8 mouse cellular contexts compared by ENCODE assay signal in genomic region chr15:99723515-99724291, GRCm38 (mm10). TPM values are rescaled to one million over a fixed set of nuclear protein-coding genes. Genes with fewer than 3 reads are reported as not detected.
DNase-seq lines count a peak whose midpoint lies in the region; ATAC-seq and TF ChIP-seq lines count a peak whose summit lies in the region.

No protein-coding gene starts in this region.

- no peak for TF ChIP-seq CTCF in left cerebral cortex, adult 2 months (IDR thresholded peaks at IDR 0.05)

- peak overlapping the region; percentile 63 for H3K9ac ChIP-seq in intestine, embryonic 16.5 days (ENCODE audit: low read depth, low read length)
- no peak overlapping the region for H3K9ac ChIP-seq in limb, embryonic 15.5 days
- H3K9ac ChIP-seq in midbrain, embryonic 14.5 days (replicated peaks; ENCODE audit: low read length): no peak overlapping the region

- peak; percentile 36 for ATAC-seq in intestine, embryonic 16.5 days
- no peak for ATAC-seq in limb, embryonic 15.5 days (ENCODE audit: insufficient number of reproducible peaks, low FRiP score, low TSS enrichment, low read depth)
- no peak for ATAC-seq in midbrain, embryonic 14.5 days (ENCODE audit: low FRiP score, low TSS enrichment)

- no peaks in the 10 kb centered on the region for H3K27me3 ChIP-seq in intestine, embryonic 16.5 days (replicated peaks; ENCODE audit: control insufficient read depth, insufficient read depth, low read length)
- no peaks in the 10 kb centered on the region for H3K27me3 ChIP-seq in limb, embryonic 15.5 days
- H3K27me3 ChIP-seq in midbrain, embryonic 14.5 days (ENCODE audit: control insufficient read depth, insufficient read depth, low read length): no peaks in the 10 kb centered on the region

- H3K36me3 ChIP-seq in intestine, embryonic 16.5 days (ENCODE audit: control insufficient read depth, insufficient read depth, low read length): peaks cover 8% of the 10 kb centered on the region
- H3K36me3 ChIP-seq in limb, embryonic 15.5 days: peaks cover 14% of the 10 kb centered on the region
- H3K36me3 ChIP-seq in midbrain, embryonic 14.5 days (ENCODE audit: control insufficient read depth, insufficient read depth, low read length): peaks cover 49% of the 10 kb centered on the region

- intact Hi-C loops in left cerebral cortex, adult 2 months (cut with DNase I): loop anchor here (2.0 kb wide), 1 partner anchor 19 kb away; the partner anchor contains the start of gene Gm17349

- peaks cover 30% of the 10 kb centered on the region for H3K4me1 ChIP-seq in intestine, embryonic 16.5 days (ENCODE audit: control insufficient read depth, insufficient read depth, low read length)
- peaks cover 26% of the 10 kb centered on the region for H3K4me1 ChIP-seq in limb, embryonic 15.5 days
- peaks cover 20% of the 10 kb centered on the region for H3K4me1 ChIP-seq in midbrain, embryonic 14.5 days (ENCODE audit: control insufficient read depth, insufficient read depth, low read length)

- H3K4me2 ChIP-seq in intestine, embryonic 16.5 days (ENCODE audit: low read depth, low read length): peak overlapping the region; percentile 80
- peak overlapping the region; percentile 68; the same call in 1 of the 2 replicates for H3K4me2 ChIP-seq in limb, embryonic 15.5 days
- H3K4me2 ChIP-seq in midbrain, embryonic 14.5 days (ENCODE audit: low read length): no peak overlapping the region

- DNase-seq in left cerebral cortex, adult 2 months (ENCODE audit: extremely low spot score in 1 of 2, low spot score in 2 of 2): peak in 1 of 2 experiments; percentile 47
- DNase-seq in left cerebral cortex, adult 11 months (ENCODE audit: low spot score): no peak
- peak; percentile 66 to 69 for DNase-seq in cerebellum, postnatal 10 days
- DNase-seq in heart, adult 11 months: peak; percentile 99
- DNase-seq in midbrain, embryonic 14.5 days: peak; percentile 35
- DNase-seq in B cell, adult 2 months: no peak

- WGBS in intestine, embryonic 16.5 days: 27% methylated on average over 11 of the region's 11 CpGs
- WGBS in limb, embryonic 15.5 days: 39% methylated on average over 11 of the region's 11 CpGs
- 20% methylated on average over 11 of the region's 11 CpGs for WGBS in midbrain, embryonic 14.5 days

- H3K4me3 ChIP-seq in left cerebral cortex, adult 2 months: no peak overlapping the region
- H3K4me3 ChIP-seq in intestine, embryonic 16.5 days (ENCODE audit: low read length): no peak overlapping the region
- no peak overlapping the region for H3K4me3 ChIP-seq in limb, embryonic 15.5 days
- no peak overlapping the region for H3K4me3 ChIP-seq in midbrain, embryonic 14.5 days (replicated peaks; ENCODE audit: low read depth, low read length)

- peak overlapping the region; percentile 94 for H3K27ac ChIP-seq in left cerebral cortex, adult 2 months
- peak overlapping the region; percentile 89 for H3K27ac ChIP-seq in intestine, embryonic 16.5 days (ENCODE audit: low read length)
- H3K27ac ChIP-seq in limb, embryonic 15.5 days: peak overlapping the region; percentile 78
- peak overlapping the region; percentile 34; the same call in 1 of the 2 replicates for H3K27ac ChIP-seq in midbrain, embryonic 14.5 days (replicated peaks; ENCODE audit: low read depth, low read length)

- H3K9me3 ChIP-seq in intestine, embryonic 16.5 days (ENCODE audit: control insufficient read depth, low read length): no peaks in the 10 kb centered on the region
- H3K9me3 ChIP-seq in limb, embryonic 15.5 days: no peaks in the 10 kb centered on the region
- no peaks in the 10 kb centered on the region for H3K9me3 ChIP-seq in midbrain, embryonic 14.5 days (ENCODE audit: control insufficient read depth, low read length)

RNA-seq across cellular contexts. Expression of gene Cox14, which starts 1.7 kb away (rescaled TPM):
- 100 to 1,000 TPM; 113 to 123 TPM for total RNA-seq in left cerebral cortex, adult 2 months (2021)
- 249 and 253 TPM in 2 replicates for polyA plus RNA-seq in intestine, embryonic 16.5 days (2015; fragmentation: Nextera tagmentation; extraction: Ambion mirVana)
- polyA plus RNA-seq in limb, embryonic 15.5 days (2015; fragmentation: Nextera tagmentation; extraction: Ambion mirVana): 162 and 175 TPM in 2 replicates
- 168 and 206 TPM in 2 replicates for polyA plus RNA-seq in midbrain, embryonic 14.5 days (2014; fragmentation: Nextera tagmentation; extraction: Ambion mirVana)

RNA-seq across cellular contexts. Expression of gene Gpd1, which starts 6.4 kb away (rescaled TPM):
- total RNA-seq in left cerebral cortex, adult 2 months (2021): 100 to 1,000 TPM in 1 of 2 experiments, 10 to 100 TPM in 1; 90.7 to 100 TPM
- polyA plus RNA-seq in intestine, embryonic 16.5 days (2015; fragmentation: Nextera tagmentation; extraction: Ambion mirVana): 33.0 and 47.4 TPM in 2 replicates
- 0.42 and 4.3 TPM in 2 replicates for polyA plus RNA-seq in limb, embryonic 15.5 days (2015; fragmentation: Nextera tagmentation; extraction: Ambion mirVana)
- polyA plus RNA-seq in midbrain, embryonic 14.5 days (2014; fragmentation: Nextera tagmentation; extraction: Ambion mirVana): 0.92 and 1.7 TPM in 2 replicates

RNA-seq across cellular contexts. Expression of gene Gm17349, which starts 18.4 kb away (rescaled TPM):
- 10 to 100 TPM in 1 of 2 experiments, 1 to 10 TPM in 1; 5.3 to 11.7 TPM for total RNA-seq in left cerebral cortex, adult 2 months (2021)
- not detected in 2 replicates for polyA plus RNA-seq in intestine, embryonic 16.5 days (2015; fragmentation: Nextera tagmentation; extraction: Ambion mirVana)
- polyA plus RNA-seq in limb, embryonic 15.5 days (2015; fragmentation: Nextera tagmentation; extraction: Ambion mirVana): not detected in 2 replicates
- polyA plus RNA-seq in midbrain, embryonic 14.5 days (2014; fragmentation: Nextera tagmentation; extraction: Ambion mirVana): not detected in 2 replicates

RNA-seq across cellular contexts. Expression of gene Smarcd1, which starts 21.8 kb away (rescaled TPM):
- total RNA-seq in left cerebral cortex, adult 2 months (2021): 100 to 1,000 TPM; 157 to 163 TPM
- 19.3 and 20.9 TPM in 2 replicates for polyA plus RNA-seq in intestine, embryonic 16.5 days (2015; fragmentation: Nextera tagmentation; extraction: Ambion mirVana)
- 25.0 and 29.9 TPM in 2 replicates for polyA plus RNA-seq in limb, embryonic 15.5 days (2015; fragmentation: Nextera tagmentation; extraction: Ambion mirVana)
- 127 and 136 TPM in 2 replicates for polyA plus RNA-seq in midbrain, embryonic 14.5 days (2014; fragmentation: Nextera tagmentation; extraction: Ambion mirVana)

RNA-seq across cellular contexts. Expression of gene Cers5, which starts 49.0 kb away (rescaled TPM):
- 10 to 100 TPM; 32.3 to 34.7 TPM for total RNA-seq in left cerebral cortex, adult 2 months (2021)
- polyA plus RNA-seq in intestine, embryonic 16.5 days (2015; fragmentation: Nextera tagmentation; extraction: Ambion mirVana): 42.1 and 46.8 TPM in 2 replicates
- 83.6 and 84.8 TPM in 2 replicates for polyA plus RNA-seq in limb, embryonic 15.5 days (2015; fragmentation: Nextera tagmentation; extraction: Ambion mirVana)
- 70.9 and 74.5 TPM in 2 replicates for polyA plus RNA-seq in midbrain, embryonic 14.5 days (2014; fragmentation: Nextera tagmentation; extraction: Ambion mirVana)

Comparison
In these comparisons a context has a peak if more than half of its experiments do, and no peak if none do; other contexts are left out.
1. DNase-seq: peak in cerebellum, postnatal 10 days (2 of 2), heart, adult 11 months (single experiment) and midbrain, embryonic 14.5 days (single experiment); none in left cerebral cortex, adult 11 months (single experiment) and B cell, adult 2 months (0 of 2).
2. H3K27ac ChIP-seq: peak in every context shown above with its lines; median percentile 94 in left cerebral cortex, adult 2 months; 89 in intestine, embryonic 16.5 days; 78 in limb, embryonic 15.5 days; 34 in midbrain, embryonic 14.5 days.